Mouse (Mus musculus) A20 (cell line): ENCODE data around the gene Card10.
"Not testable (repeated sequence)": the region's sequence is repeated elsewhere in the genome, so short reads cannot be mapped to it uniquely, and the experiment has no call there.

Experiments
- DNase-seq: peaks from one replicate; pipeline ENCODE4 v3.0.0-alpha.2; 2011; ENCODE audit warnings: low read depth, low spot score

Card10 gene

DNA sequence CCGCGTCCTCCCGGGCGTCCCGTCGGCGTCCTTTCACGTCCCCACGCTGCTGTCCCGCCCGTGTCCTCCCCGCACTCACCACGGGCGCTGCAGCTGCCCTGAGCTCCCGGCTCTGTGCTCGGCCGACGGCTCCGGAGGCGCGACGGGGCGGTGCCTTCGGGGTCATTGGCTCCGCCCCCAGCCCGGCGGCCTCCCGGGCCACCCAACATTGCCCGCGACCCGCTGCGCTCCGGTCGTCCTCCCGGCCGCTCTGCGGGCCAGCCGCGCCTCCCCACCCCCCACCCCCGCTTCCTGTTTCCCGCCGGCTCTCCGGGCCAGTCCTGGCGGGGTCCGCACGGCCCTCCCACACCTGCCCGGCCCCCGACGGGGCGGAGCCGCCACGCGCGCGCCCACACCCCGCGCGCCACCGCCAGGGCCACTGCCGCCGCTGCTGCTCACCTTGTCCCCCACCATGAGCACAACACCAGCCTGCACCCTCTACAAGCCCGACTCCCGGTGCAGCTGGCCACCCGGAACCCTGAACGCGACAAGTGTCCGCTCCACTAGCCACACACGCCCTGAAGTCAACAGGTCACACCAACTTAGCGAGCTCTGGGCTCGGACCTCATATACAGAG, at the start of gene Card10:
TSS of gene Card10 (minus strand) at position 267 of the 616 bp plus-strand sequence.
- no peak for DNase-seq

DNA sequence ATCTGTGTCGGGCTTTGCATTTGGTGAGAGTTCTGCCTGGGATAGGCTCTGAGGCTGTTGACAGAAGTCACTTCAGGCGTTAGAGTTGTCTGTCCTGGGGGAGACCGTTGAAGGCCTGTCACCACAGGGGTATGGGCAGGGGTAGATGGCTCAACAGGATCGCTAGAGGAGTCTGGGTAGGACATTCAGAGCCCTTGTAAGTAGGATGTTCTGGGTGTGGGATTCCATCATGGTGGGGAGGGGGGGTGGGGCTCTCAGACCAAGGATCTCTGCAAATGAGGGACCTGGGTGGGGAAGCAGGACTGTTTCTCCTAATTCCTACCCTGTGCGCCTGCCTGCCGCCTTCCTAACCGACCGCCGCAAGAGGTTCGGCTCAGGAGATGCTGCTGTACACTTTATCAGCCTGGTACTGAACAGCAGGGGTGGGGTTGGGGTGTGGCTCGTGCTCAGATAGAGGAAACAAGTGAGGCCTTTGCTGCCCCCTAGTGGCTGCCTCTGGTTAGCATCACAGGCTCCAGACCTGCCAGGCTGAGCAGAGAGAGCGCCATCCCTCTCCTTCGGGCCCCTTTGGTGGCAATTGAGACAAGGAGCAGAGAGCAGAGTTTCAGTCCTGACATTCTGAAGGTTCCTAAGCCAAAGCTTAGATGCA, 48.8 kb upstream of the Card10 start:
- peak; percentile 82 for DNase-seq

DNA sequence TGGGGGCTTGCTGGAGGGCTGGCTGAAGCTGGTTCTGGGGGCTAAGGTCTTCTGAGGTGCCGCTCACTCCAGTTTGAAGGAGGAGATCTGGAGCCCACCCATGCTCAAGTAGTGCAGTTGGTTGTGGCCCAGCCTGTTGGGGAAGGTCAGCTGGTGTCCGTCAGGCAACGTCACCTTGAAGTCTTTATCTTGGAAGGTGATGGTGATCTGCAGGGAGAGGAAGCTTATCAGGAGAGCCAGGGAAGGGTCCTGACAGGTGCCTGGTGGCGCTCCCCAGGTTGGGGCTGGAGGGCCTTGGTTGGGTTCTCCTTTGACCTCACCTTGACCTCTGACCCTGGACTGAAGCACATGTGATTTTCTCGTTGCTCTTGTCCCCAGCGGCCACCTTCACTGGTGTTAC, 48.1 kb upstream of the Card10 start:
- DNase-seq = no peak

DNA sequence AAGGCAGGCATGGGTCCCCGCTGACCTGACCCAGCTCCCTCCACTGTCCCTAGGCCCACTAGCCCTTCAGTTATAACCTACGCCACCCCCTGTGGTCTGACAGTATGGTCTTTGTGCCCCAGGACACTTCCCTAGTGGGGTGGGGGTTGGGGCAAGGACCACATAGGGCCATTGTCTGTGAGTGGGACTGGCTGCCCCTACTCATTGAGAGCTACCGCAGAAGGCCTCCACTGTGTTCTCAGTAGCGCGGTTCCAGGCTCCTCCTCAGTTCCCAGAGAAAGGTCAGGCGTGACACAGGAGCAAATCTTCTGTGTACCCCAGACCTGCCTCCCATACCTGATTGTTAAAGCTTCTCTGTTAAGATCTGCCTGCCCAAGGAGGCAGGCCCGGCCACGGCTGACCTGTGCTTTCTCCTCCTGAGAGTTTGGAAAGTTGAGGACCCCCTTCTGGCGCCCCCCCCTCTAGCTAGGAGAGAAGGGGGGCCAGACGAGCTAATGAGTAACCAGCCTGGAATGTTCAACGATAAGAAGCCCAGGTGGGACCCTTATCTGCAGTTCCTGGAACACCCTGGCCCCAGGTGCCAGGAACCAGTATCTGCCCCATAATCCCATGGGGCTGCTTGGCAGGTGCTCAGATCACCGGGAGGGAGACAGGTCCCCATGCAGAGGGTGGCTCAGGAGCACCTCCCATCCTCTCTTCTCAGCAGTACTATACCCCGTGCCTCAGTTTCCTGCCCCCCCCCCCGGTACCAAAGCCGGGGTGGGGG, 47.4 kb upstream of the Card10 start:
- no peak for DNase-seq

DNA sequence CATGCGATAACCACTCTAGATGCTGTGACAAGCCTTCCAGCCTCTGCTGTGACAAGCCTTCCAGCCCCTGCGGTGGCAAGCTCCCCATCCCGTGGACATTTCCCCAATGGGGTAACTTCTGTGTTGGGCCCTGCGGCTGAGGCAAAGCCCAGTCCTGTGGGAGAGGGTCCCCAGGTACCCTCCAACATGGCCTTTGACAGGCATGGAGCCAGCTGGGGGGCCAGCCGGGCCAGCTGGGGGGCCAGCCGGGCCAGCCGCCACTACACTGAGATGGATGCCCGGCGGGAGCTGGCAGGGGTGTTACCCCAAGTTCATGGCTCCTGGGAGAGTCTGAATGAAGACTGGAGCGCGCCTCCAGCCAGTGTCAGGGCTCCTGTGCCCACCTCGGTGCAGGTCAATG, 46.6 kb upstream of the Card10 start:
- no peak for DNase-seq

- peak; percentile 77 for DNase-seq
Observed at GRCm38 (mm10) chr15:78848467-78848866, 45.6 kb upstream of the Card10 start.

DNA sequence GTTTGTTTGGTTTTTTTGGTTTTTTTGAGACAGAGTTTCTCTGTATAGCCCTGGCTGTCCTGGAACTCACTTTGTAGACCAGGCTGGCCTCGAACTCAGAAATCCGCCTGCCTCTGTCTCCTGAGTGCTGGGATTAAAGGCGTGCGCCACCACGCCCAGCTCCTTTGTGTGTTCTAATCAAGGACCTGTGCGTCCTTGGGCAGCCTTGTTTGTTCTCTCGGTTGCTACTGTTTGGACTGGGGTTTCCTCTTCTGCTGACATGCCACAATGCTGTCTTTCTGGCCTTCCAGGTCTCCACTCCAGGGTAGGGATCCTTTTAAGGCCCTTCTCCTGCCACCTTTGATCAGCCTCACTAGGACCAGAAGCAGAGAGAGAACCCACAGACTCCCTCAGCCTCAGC, 44.0 kb upstream of the Card10 start:
- not testable (repeated sequence) for DNase-seq

- peak; percentile 19 for DNase-seq
Observed at GRCm38 (mm10) chr15:78846352-78846751, 43.5 kb upstream of the Card10 start.

- DNase-seq = no peak
Observed at GRCm38 (mm10) chr15:78845867-78846266, 43.0 kb upstream of the Card10 start.

- no peak for DNase-seq
Observed at GRCm38 (mm10) chr15:78845321-78845720, 42.5 kb upstream of the Card10 start.

- DNase-seq = no peak
Observed at GRCm38 (mm10) chr15:78844791-78845190, 41.9 kb upstream of the Card10 start.

DNA sequence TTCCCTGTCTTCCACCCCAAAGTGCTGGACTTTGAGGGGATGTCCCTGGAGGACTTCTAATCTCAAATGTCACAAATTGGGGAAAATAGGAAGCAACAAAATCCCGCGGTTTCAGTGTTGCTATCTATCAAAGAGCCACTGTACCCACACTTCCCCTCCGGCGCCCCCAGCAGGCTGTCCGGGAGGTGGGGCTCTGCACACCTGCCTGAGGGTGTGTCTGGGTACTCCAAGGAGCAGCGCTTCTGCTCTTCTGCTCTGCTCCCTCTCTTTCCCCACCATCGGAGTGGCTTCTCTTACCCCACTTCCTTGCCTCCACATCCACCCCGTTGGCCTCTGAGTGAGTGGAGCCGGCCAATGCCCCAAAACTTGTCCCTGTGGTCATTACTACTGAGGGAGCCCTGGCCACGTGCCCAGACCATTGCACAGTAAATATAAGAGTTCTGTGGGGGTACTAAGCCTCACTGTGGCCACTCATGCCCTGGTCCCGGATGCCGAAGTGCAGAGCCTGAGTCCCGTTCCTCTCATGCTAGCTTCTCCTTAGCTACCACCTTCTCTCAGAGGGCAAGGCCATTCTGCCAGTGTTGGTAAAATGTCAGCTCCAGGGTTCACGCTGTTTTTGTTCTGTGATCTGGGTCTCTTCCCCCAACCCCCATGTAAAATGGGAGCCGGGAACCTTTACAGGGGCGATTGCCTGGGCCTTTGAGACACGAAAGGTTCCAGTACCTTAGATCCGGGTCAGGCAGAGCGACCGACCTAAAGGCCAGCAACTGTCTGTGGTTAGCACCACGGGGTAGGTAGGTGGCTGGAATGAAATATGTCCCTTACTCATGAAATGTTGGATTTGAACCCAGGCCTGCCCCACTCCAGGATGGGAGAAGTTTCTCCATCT, 41.0 kb upstream of the Card10 start:
- no peak for DNase-seq

- DNase-seq = no peak
Observed at GRCm38 (mm10) chr15:78842371-78843163, 39.7 kb upstream of the Card10 start, which contains the start of gene Cdc42ep1. Gene Cdc42ep1, plus strand, starts transcription at chr15:78842624.

DNA sequence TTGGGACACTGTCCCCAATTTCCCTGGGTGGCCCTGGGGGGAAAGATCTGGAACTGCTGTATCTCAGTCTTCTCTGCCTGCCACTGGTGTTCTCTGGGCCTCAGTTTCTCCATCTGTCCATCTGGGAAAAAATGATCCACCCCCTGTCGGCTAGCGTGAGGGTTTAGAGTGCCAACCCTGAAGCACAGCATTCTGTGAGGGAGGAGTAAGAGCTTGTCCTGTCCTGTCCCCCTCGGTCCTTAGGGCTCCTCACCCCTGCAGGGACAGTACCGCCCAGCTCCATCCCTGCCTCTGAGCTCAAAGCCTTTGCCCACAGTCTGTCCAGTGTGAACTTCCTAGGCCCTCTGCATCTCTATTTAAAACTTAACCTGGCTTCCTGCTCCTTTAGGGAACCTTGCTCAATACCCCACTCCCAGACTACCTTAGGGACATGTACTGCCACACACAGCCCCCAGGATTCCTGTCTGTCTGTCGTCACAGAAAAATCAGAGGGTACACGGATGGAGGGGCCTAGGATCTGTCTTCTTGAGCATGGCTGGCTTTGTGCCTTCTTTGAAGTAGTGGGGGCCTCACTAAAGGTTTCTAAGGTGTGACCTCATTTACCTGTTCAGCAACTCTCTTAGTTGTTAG, 38.4 kb upstream of the Card10 start:
- no peak for DNase-seq

DNA sequence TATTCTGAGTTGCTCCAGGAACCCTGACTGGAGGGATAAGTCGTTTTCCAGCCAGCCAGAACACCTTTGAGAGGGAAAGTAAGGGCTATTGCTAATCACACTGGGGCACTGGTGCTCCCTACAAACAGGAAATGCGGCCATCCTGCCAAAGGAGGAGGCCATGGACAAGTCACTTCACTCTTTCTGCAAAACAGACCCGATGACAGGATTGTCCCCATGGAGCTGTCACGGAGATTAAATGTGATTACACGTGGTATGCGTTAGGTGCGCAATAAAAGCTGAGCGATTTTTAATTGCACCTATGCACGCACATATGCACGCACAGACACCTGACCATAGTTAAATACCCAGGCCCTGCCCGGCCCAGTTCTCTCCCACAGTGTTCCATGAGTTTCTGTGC, 37.9 kb upstream of the Card10 start:
- DNase-seq = no peak

DNA sequence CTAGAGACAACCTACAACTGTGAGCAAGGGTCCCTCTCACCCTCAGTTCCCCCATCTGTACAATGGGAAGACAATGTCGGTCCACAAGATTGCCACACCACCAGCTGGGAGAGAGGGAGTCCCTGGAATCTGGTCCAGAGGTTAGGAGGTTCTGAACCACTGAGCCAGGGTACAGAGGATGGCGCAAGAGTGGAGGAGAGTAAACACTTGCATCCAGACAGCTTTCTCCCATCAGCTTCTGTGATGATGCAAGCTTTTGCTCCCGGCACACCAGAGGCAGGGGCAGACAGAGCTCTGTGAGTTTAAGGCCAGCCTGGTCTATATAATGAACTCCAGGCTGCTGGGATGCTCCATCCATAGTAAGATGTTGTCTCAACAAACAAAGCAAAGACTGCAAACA, 37.4 kb upstream of the Card10 start:
- DNase-seq = no peak

GRCm38 (mm10) chr15:78839744-78840143, 36.9 kb upstream of the Card10 start:
- no peak for DNase-seq

GRCm38 (mm10) chr15:78836086-78836621, 33.3 kb upstream of the Card10 start:
- DNase-seq = no peak

- no peak for DNase-seq
Observed at GRCm38 (mm10) chr15:78835200-78836085, 32.6 kb upstream of the Card10 start.
